Mouse (Mus musculus): Measurements from ENCODE around the gene Extl1. TPM values are rescaled to one million over a fixed set of nuclear protein-coding genes. Genes with fewer than 3 reads are reported as not detected.

Extl1 gene
- polyA plus RNA-seq, 1 experiment from 2014 or later: 0.26 TPM

- Histone ChIP-seq H3K9ac (ENCODE audit: low read depth, low read length) (no peak overlapping the region), H3K27me3 (ENCODE audit: control insufficient read depth, insufficient read depth, low read length) (no peaks in the 10 kb centered on the region), H3K4me1 (replicated peaks; ENCODE audit: control insufficient read depth, insufficient read depth, low read length) (peaks cover 7% of the 10 kb centered on the region; the same call in 1 of the 2 replicates), H3K27ac (ENCODE audit: low read depth, low read length) (no peak overlapping the region), H3K9me3 (ENCODE audit: control insufficient read depth, low read length) (no peaks in the 10 kb centered on the region), H3K36me3 (ENCODE audit: control insufficient read depth, insufficient read depth, low read length) (no peaks in the 10 kb centered on the region), H3K4me2 (replicated peaks; ENCODE audit: low read depth, low read length) (no peak overlapping the region), H3K4me3 (ENCODE audit: low read depth, low read length) (no peak overlapping the region)
- DNase-seq (ENCODE audit: low spot score): peak; percentile 26
- no peak for ATAC-seq (ENCODE audit: low FRiP score)
- 39% methylated on average over 18 of the region's 18 CpGs for WGBS
These were observed 32.1 kb downstream of the Extl1 start for GRCm38 (mm10) chr4:134351329-134352260.

DNA sequence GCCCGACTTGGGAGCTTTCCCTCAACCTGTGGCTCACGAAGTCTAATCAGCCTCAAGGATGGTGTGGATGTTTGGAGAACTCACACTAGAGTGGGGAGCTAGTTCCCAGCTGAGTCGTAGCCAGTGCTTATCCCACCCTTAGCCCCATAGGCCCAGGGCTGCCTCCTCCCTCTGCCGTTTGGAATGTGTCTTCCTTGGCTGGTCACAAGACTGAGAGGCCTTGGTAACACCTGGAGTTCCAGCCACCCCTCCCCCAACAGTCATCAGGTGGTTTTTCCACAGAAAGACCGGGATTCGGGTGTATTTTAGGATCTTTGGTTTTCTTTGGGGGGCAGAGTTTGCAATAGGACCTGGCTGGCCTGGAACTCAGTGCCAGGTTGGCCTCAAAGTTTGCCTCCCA, 33.0 kb downstream of the Extl1 start:
- ATAC-seq (ENCODE audit: low FRiP score): no peak
- 0 out of 2 replicates have a peak, but pooled peaks cover 2% of the 10 kb centered on the region for H3K27me3 ChIP-seq (ENCODE audit: control insufficient read depth, insufficient read depth, low read length)
- WGBS: 94% methylated on average over 6 of the region's 6 CpGs

GRCm38 (mm10) chr4:134349829-134350228, 33.8 kb downstream of the Extl1 start:
- peaks cover 4% of the 10 kb centered on the region; the same call in 1 of the 2 replicates for H3K27me3 ChIP-seq (ENCODE audit: control insufficient read depth, insufficient read depth, low read length)
- H3K9ac ChIP-seq (ENCODE audit: low read depth, low read length): no peak overlapping the region
- H3K4me2 ChIP-seq (replicated peaks; ENCODE audit: low read depth, low read length): no peak overlapping the region
- no peak overlapping the region for H3K27ac ChIP-seq (ENCODE audit: low read depth, low read length)
- no peak overlapping the region for H3K4me3 ChIP-seq (ENCODE audit: low read depth, low read length)
- H3K4me1 ChIP-seq (replicated peaks; ENCODE audit: control insufficient read depth, insufficient read depth, low read length): peaks cover 7% of the 10 kb centered on the region; the same call in 1 of the 2 replicates
- no peaks in the 10 kb centered on the region for H3K36me3 ChIP-seq (ENCODE audit: control insufficient read depth, insufficient read depth, low read length)
- 91% methylated on average over 7 of the region's 7 CpGs for WGBS
- no peak for DNase-seq (ENCODE audit: low spot score)
- no peak for ATAC-seq (ENCODE audit: low FRiP score)
- no peaks in the 10 kb centered on the region for H3K9me3 ChIP-seq (ENCODE audit: control insufficient read depth, low read length)

More for the DNA sequence above, 33.0 kb downstream of the Extl1 start:
- Histone ChIP-seq H3K4me3 (ENCODE audit: low read depth, low read length) (no peak overlapping the region), H3K9ac (ENCODE audit: low read depth, low read length) (no peak overlapping the region), H3K9me3 (ENCODE audit: control insufficient read depth, low read length) (no peaks in the 10 kb centered on the region), H3K4me2 (replicated peaks; ENCODE audit: low read depth, low read length) (no peak overlapping the region), H3K27ac (ENCODE audit: low read depth, low read length) (no peak overlapping the region), H3K36me3 (ENCODE audit: control insufficient read depth, insufficient read depth, low read length) (no peaks in the 10 kb centered on the region), H3K4me1 (replicated peaks; ENCODE audit: control insufficient read depth, insufficient read depth, low read length) (peaks cover 7% of the 10 kb centered on the region; the same call in 1 of the 2 replicates)
- no peak for DNase-seq (ENCODE audit: low spot score)

DNA sequence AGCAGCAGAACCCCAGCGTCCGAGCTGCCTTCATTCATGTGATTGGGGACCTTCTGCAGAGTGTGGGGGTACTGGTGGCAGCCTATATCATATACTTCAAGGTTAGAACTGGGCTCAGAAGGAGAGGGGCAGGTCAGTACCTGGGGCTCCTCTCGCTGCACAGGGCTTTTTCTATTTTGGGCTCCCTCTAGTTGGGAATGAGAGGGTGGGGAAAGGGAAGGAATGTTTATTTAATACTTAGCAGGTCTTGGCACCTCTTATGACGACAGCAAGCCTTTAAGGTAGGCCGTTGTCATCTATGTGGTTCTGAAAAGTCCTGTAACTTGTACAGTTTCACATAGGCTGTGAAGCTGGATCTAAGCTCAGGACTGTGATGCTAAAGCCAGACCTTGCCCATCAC, 35.1 kb downstream of the Extl1 start:
- Histone ChIP-seq H3K27ac (ENCODE audit: low read depth, low read length) (no peak overlapping the region), H3K36me3 (ENCODE audit: control insufficient read depth, insufficient read depth, low read length) (no peaks in the 10 kb centered on the region), H3K4me1 (replicated peaks; ENCODE audit: control insufficient read depth, insufficient read depth, low read length) (peaks cover 7% of the 10 kb centered on the region; the same call in 1 of the 2 replicates), H3K4me3 (ENCODE audit: low read depth, low read length) (no peak overlapping the region), H3K9me3 (ENCODE audit: control insufficient read depth, low read length) (no peaks in the 10 kb centered on the region), H3K4me2 (replicated peaks; ENCODE audit: low read depth, low read length) (no peak overlapping the region), H3K27me3 (ENCODE audit: control insufficient read depth, insufficient read depth, low read length) (peaks cover 14% of the 10 kb centered on the region), H3K9ac (ENCODE audit: low read depth, low read length) (no peak overlapping the region)
- WGBS: 88% methylated on average over 5 of the region's 5 CpGs
- DNase-seq (ENCODE audit: low spot score): no peak
- no peak for ATAC-seq (ENCODE audit: low FRiP score)

- 77% methylated on average over 11 of the region's 11 CpGs for WGBS
- Histone ChIP-seq H3K27me3 (ENCODE audit: control insufficient read depth, insufficient read depth, low read length) (peaks cover 19% of the 10 kb centered on the region), H3K4me3 (ENCODE audit: low read depth, low read length) (no peak overlapping the region), H3K4me1 (replicated peaks; ENCODE audit: control insufficient read depth, insufficient read depth, low read length) (peaks cover 7% of the 10 kb centered on the region; the same call in 1 of the 2 replicates), H3K27ac (ENCODE audit: low read depth, low read length) (no peak overlapping the region), H3K4me2 (replicated peaks; ENCODE audit: low read depth, low read length) (no peak overlapping the region), H3K9me3 (ENCODE audit: control insufficient read depth, low read length) (no peaks in the 10 kb centered on the region), H3K9ac (ENCODE audit: low read depth, low read length) (no peak overlapping the region), H3K36me3 (ENCODE audit: control insufficient read depth, insufficient read depth, low read length) (no peaks in the 10 kb centered on the region)
- DNase-seq (ENCODE audit: low spot score) (no peak), ATAC-seq (ENCODE audit: low FRiP score) (no peak)
These were observed 35.6 kb downstream of the Extl1 start for GRCm38 (mm10) chr4:134348078-134348477.

GRCm38 (mm10) chr4:134345802-134346201, 37.8 kb downstream of the Extl1 start:
- ATAC-seq (ENCODE audit: low FRiP score): no peak

GRCm38 (mm10) chr4:134344620-134345019, 39.0 kb downstream of the Extl1 start:
- H3K27me3 ChIP-seq (ENCODE audit: control insufficient read depth, insufficient read depth, low read length): peaks cover 31% of the 10 kb centered on the region
- H3K27ac ChIP-seq (ENCODE audit: low read depth, low read length): no peak overlapping the region
- H3K36me3 ChIP-seq (ENCODE audit: control insufficient read depth, insufficient read depth, low read length): no peaks in the 10 kb centered on the region
- no peak overlapping the region for H3K4me2 ChIP-seq (replicated peaks; ENCODE audit: low read depth, low read length)
- no peak for DNase-seq (ENCODE audit: low spot score)
- no peak overlapping the region for H3K9ac ChIP-seq (ENCODE audit: low read depth, low read length)
- ATAC-seq (ENCODE audit: low FRiP score): no peak
- no peak overlapping the region for H3K4me3 ChIP-seq (ENCODE audit: low read depth, low read length)
- no peaks in the 10 kb centered on the region; the same call in 1 of the 2 replicates for H3K4me1 ChIP-seq (replicated peaks; ENCODE audit: control insufficient read depth, insufficient read depth, low read length)
- no peaks in the 10 kb centered on the region for H3K9me3 ChIP-seq (ENCODE audit: control insufficient read depth, low read length)
- WGBS: 47% methylated on average over 3 of the region's 3 CpGs

More at GRCm38 (mm10) chr4:134345802-134346201, 37.8 kb downstream of the Extl1 start:
- Histone ChIP-seq H3K4me1 (replicated peaks; ENCODE audit: control insufficient read depth, insufficient read depth, low read length) (no peaks in the 10 kb centered on the region; the same call in 1 of the 2 replicates), H3K9ac (ENCODE audit: low read depth, low read length) (no peak overlapping the region), H3K27me3 (ENCODE audit: control insufficient read depth, insufficient read depth, low read length) (peaks cover 31% of the 10 kb centered on the region), H3K36me3 (ENCODE audit: control insufficient read depth, insufficient read depth, low read length) (no peaks in the 10 kb centered on the region), H3K4me3 (ENCODE audit: low read depth, low read length) (no peak overlapping the region), H3K4me2 (replicated peaks; ENCODE audit: low read depth, low read length) (no peak overlapping the region), H3K27ac (ENCODE audit: low read depth, low read length) (no peak overlapping the region), H3K9me3 (ENCODE audit: control insufficient read depth, low read length) (no peaks in the 10 kb centered on the region)
- DNase-seq (ENCODE audit: low spot score): no peak
- 92% methylated on average over 15 of the region's 15 CpGs for WGBS

- Histone ChIP-seq H3K4me3 (ENCODE audit: low read depth, low read length) (peak within 1 kb of the TSS; percentile 17; the same call in 1 of the 2 replicates), H3K9me3 (ENCODE audit: control insufficient read depth, low read length) (no peaks in the 10 kb centered on the region), H3K27me3 (ENCODE audit: control insufficient read depth, insufficient read depth, low read length) (peaks cover 31% of the 10 kb centered on the region), H3K27ac (ENCODE audit: low read depth, low read length) (no peak within 1 kb of the TSS), H3K4me1 (replicated peaks; ENCODE audit: control insufficient read depth, insufficient read depth, low read length) (no peaks in the 10 kb centered on the region; the same call in 1 of the 2 replicates), H3K36me3 (ENCODE audit: control insufficient read depth, insufficient read depth, low read length) (no peaks in the 10 kb centered on the region), H3K4me2 (replicated peaks; ENCODE audit: low read depth, low read length) (peak within 1 kb of the TSS; percentile 21; the same call in 1 of the 2 replicates), H3K9ac (ENCODE audit: low read depth, low read length) (no peak within 1 kb of the TSS)
- DNase-seq (ENCODE audit: low spot score) (peak; percentile 40), ATAC-seq (ENCODE audit: low FRiP score) (no peak)
- 2% methylated on average over 59 of the region's 61 CpGs for WGBS
These were observed 40.3 kb downstream of the Extl1 start, which contains the start of gene Slc30a2 for GRCm38 (mm10) chr4:134343071-134344031. Gene Slc30a2 (plus strand): TSS chr4:134343181.
